Mouse (Mus musculus): ENCODE measurements around the gene Gm6370. TPM values are rescaled to one million over a fixed set of nuclear protein-coding genes. Genes with fewer than 3 reads are reported as not detected.
"Not testable (repeated sequence)": the region's sequence is repeated elsewhere in the genome, so short reads cannot be mapped to it uniquely, and the experiment has no call there.

The Gm6370 gene
- polyA plus RNA-seq, 1 experiment from 2014 or later: not detected

- no peak for ATAC-seq (ENCODE audit: low FRiP score, low TSS enrichment)
- no peak overlapping the region for H3K4me2 ChIP-seq (replicated peaks; ENCODE audit: low read depth, low read length)
- H3K4me3 ChIP-seq (ENCODE audit: low read length): no peak overlapping the region
- H3K9me3 ChIP-seq (ENCODE audit: control insufficient read depth, low read length): no peaks in the 10 kb centered on the region
- no peaks in the 10 kb centered on the region for H3K27me3 ChIP-seq (ENCODE audit: control insufficient read depth, insufficient read depth, low read length)
- WGBS: 85% methylated on average over 5 of the region's 5 CpGs
- H3K36me3 ChIP-seq (ENCODE audit: control insufficient read depth, insufficient read depth, low read length): no peaks in the 10 kb centered on the region
- no peaks in the 10 kb centered on the region for H3K4me1 ChIP-seq (ENCODE audit: control insufficient read depth, insufficient read depth, low read length)
- no peak overlapping the region for H3K27ac ChIP-seq (ENCODE audit: low read depth, low read length)
- H3K9ac ChIP-seq (ENCODE audit: low read depth, low read length): no peak overlapping the region
Measured at GRCm38 (mm10) chr5:146471311-146471710, 19.9 kb upstream of the Gm6370 start.

- Histone ChIP-seq H3K27ac (ENCODE audit: low read depth, low read length) (no peak overlapping the region), H3K9me3 (ENCODE audit: control insufficient read depth, low read length) (no peaks in the 10 kb centered on the region), H3K36me3 (ENCODE audit: control insufficient read depth, insufficient read depth, low read length) (no peaks in the 10 kb centered on the region), H3K4me2 (replicated peaks; ENCODE audit: low read depth, low read length) (no peak overlapping the region), H3K4me3 (ENCODE audit: low read length) (no peak overlapping the region), H3K9ac (ENCODE audit: low read depth, low read length) (no peak overlapping the region), H3K4me1 (ENCODE audit: control insufficient read depth, insufficient read depth, low read length) (no peaks in the 10 kb centered on the region), H3K27me3 (ENCODE audit: control insufficient read depth, insufficient read depth, low read length) (no peaks in the 10 kb centered on the region)
- ATAC-seq (ENCODE audit: low FRiP score, low TSS enrichment): no peak
- WGBS: 90% methylated on average over 12 of the region's 12 CpGs
Measured at GRCm38 (mm10) chr5:146471821-146472220, 19.3 kb upstream of the Gm6370 start.

DNA sequence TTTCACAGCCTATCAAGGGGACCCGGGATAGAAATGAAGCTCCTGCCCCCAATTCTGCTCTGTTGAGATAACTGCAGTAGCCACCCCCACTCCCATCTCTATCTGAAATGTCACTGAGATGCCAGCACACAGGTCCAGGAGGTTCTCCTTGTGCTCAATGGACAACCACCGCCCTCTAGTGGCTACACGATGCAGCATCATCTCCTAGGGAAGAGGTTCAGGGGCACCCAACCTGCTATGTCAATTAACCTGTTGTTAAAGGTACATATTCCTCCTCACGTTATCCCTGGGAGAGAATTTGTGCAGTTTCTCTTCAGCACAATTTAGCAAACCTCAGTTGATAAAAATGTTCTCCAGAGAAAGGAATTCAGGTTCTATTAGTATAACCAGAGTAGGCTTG lies 11.6 kb upstream of the Gm6370 start:
- not testable (repeated sequence) for H3K4me2 ChIP-seq (replicated peaks; ENCODE audit: low read depth, low read length); ATAC-seq (ENCODE audit: low FRiP score, low TSS enrichment); H3K9ac ChIP-seq (ENCODE audit: low read depth, low read length); H3K27ac ChIP-seq (ENCODE audit: low read depth, low read length); H3K9me3 ChIP-seq (ENCODE audit: control insufficient read depth, low read length); H3K4me3 ChIP-seq (ENCODE audit: low read length); H3K36me3 ChIP-seq (ENCODE audit: control insufficient read depth, insufficient read depth, low read length); H3K4me1 ChIP-seq (ENCODE audit: control insufficient read depth, insufficient read depth, low read length); H3K27me3 ChIP-seq (ENCODE audit: control insufficient read depth, insufficient read depth, low read length)
- 11% methylated on average over 4 of the region's 4 CpGs for WGBS

DNA sequence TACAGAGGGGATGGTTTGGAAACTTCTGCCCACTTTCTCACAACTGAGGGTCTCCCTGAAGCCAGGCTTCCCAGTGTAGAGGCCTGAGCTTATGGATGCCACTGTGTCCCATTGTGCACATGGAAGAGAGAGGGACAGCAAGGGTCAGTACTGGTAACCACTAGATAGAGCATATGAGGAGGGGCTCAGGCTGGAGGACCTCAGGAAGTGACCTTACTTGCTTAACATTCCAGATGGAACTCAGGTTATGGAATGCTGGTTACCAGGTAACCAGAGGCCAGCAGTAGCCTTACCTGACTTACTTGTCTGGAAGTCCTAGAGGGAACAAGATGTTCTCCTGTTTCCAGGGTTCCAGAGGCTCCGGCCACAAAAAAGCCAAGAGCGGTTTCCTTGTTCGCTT lies 9.5 kb upstream of the Gm6370 start, which contains the start of gene Gm6408:
Gene Gm6408, plus strand, starts transcription at position 301 of the 400 bp plus-strand sequence.
- not testable (repeated sequence) for ATAC-seq (ENCODE audit: low FRiP score, low TSS enrichment); H3K27me3 ChIP-seq (ENCODE audit: control insufficient read depth, insufficient read depth, low read length); H3K9me3 ChIP-seq (ENCODE audit: control insufficient read depth, low read length); H3K36me3 ChIP-seq (ENCODE audit: control insufficient read depth, insufficient read depth, low read length); H3K9ac ChIP-seq (ENCODE audit: low read depth, low read length); H3K4me2 ChIP-seq (replicated peaks; ENCODE audit: low read depth, low read length); H3K4me3 ChIP-seq (ENCODE audit: low read length); H3K27ac ChIP-seq (ENCODE audit: low read depth, low read length); H3K4me1 ChIP-seq (ENCODE audit: control insufficient read depth, insufficient read depth, low read length)
- WGBS: no CpG with 5 or more reads among the region's 3 CpGs

- H3K4me2 ChIP-seq (replicated peaks; ENCODE audit: low read depth, low read length); H3K27me3 ChIP-seq (ENCODE audit: control insufficient read depth, insufficient read depth, low read length); H3K27ac ChIP-seq (ENCODE audit: low read depth, low read length); H3K9ac ChIP-seq (ENCODE audit: low read depth, low read length); H3K4me1 ChIP-seq (ENCODE audit: control insufficient read depth, insufficient read depth, low read length); ATAC-seq (ENCODE audit: low FRiP score, low TSS enrichment); H3K36me3 ChIP-seq (ENCODE audit: control insufficient read depth, insufficient read depth, low read length); H3K9me3 ChIP-seq (ENCODE audit: control insufficient read depth, low read length); H3K4me3 ChIP-seq (ENCODE audit: low read length): not testable (repeated sequence)
- 12% methylated on average over 3 of the region's 4 CpGs for WGBS
Measured at GRCm38 (mm10) chr5:146488959-146489358, 2.2 kb upstream of the Gm6370 start.

- H3K36me3 ChIP-seq (ENCODE audit: control insufficient read depth, insufficient read depth, low read length); H3K4me3 ChIP-seq (ENCODE audit: low read length); H3K4me1 ChIP-seq (ENCODE audit: control insufficient read depth, insufficient read depth, low read length); H3K27ac ChIP-seq (ENCODE audit: low read depth, low read length); H3K9me3 ChIP-seq (ENCODE audit: control insufficient read depth, low read length); H3K4me2 ChIP-seq (replicated peaks; ENCODE audit: low read depth, low read length); ATAC-seq (ENCODE audit: low FRiP score, low TSS enrichment); H3K27me3 ChIP-seq (ENCODE audit: control insufficient read depth, insufficient read depth, low read length); H3K9ac ChIP-seq (ENCODE audit: low read depth, low read length): not testable (repeated sequence)
- no CpG with 5 or more reads among the region's 5 CpGs for WGBS
Measured at GRCm38 (mm10) chr5:146502099-146502498, 10.9 kb downstream of the Gm6370 start, which contains the start of gene 4930449I24Rik. Gene 4930449I24Rik, plus strand, starts transcription at chr5:146502399.

DNA sequence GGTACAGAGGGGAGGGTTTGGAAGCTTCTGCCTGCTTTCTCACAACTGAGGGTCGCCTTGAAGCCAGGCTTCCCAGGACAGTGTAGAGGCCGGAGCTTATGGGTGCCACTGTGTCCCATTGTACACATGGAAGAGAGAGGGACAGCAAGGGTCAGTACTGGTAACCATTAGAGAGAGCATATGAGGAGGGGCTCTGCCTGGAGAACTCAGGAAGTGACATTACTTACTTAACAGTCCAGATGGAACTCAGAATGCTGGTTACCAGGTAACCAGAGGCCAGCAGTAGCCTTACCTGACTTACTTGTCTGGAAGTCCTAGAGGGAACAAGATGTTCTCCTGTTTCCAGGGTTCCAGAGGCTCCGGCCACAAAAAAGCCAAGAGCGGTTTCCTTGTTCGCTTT lies 22.7 kb downstream of the Gm6370 start, which contains the start of gene Gm3402:
Gene Gm3402, plus strand, starts transcription at position 301 of the 400 bp plus-strand sequence.
- not testable (repeated sequence) for H3K4me2 ChIP-seq (replicated peaks; ENCODE audit: low read depth, low read length); ATAC-seq (ENCODE audit: low FRiP score, low TSS enrichment); H3K4me3 ChIP-seq (ENCODE audit: low read length); H3K27ac ChIP-seq (ENCODE audit: low read depth, low read length); H3K9ac ChIP-seq (ENCODE audit: low read depth, low read length); H3K36me3 ChIP-seq (ENCODE audit: control insufficient read depth, insufficient read depth, low read length); H3K4me1 ChIP-seq (ENCODE audit: control insufficient read depth, insufficient read depth, low read length); H3K9me3 ChIP-seq (ENCODE audit: control insufficient read depth, low read length); H3K27me3 ChIP-seq (ENCODE audit: control insufficient read depth, insufficient read depth, low read length)
- no CpG with 5 or more reads among the region's 5 CpGs for WGBS

GRCm38 (mm10) chr5:146525501-146525900 lies 34.3 kb downstream of the Gm6370 start, which contains the start of gene Gm3404:
Gene Gm3404, plus strand, starts transcription at chr5:146525801.
- WGBS: 100% methylated on average over 3 of the region's 3 CpGs
- H3K36me3 ChIP-seq (ENCODE audit: control insufficient read depth, insufficient read depth, low read length); H3K9me3 ChIP-seq (ENCODE audit: control insufficient read depth, low read length); H3K27me3 ChIP-seq (ENCODE audit: control insufficient read depth, insufficient read depth, low read length); H3K4me1 ChIP-seq (ENCODE audit: control insufficient read depth, insufficient read depth, low read length); ATAC-seq (ENCODE audit: low FRiP score, low TSS enrichment); H3K4me3 ChIP-seq (ENCODE audit: low read length); H3K27ac ChIP-seq (ENCODE audit: low read depth, low read length); H3K9ac ChIP-seq (ENCODE audit: low read depth, low read length); H3K4me2 ChIP-seq (replicated peaks; ENCODE audit: low read depth, low read length): not testable (repeated sequence)

DNA sequence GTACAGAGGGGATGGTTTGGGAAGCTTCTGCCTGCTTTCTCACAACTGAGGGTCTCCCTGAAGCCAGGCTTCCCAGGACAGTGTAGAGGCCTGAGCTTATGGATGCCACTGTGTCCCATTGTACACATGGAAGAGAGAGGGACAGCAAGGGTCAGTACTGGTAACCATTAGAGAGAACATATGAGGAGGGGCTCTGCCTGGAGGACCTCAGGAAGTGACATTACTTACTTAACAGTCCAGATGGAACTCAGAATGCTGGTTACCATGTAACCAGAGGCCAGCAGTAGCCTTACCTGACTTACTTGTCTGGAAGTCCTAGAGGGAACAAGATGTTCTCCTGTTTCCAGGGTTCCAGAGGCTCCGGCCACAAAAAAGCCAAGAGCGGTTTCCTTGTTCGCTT lies 46.2 kb downstream of the Gm6370 start, which contains the start of gene Gm3409:
Gene Gm3409, plus strand, starts transcription at position 301 of the 400 bp plus-strand sequence.
- not testable (repeated sequence) for H3K36me3 ChIP-seq (ENCODE audit: control insufficient read depth, insufficient read depth, low read length); H3K4me1 ChIP-seq (ENCODE audit: control insufficient read depth, insufficient read depth, low read length); H3K4me3 ChIP-seq (ENCODE audit: low read length); H3K9ac ChIP-seq (ENCODE audit: low read depth, low read length); H3K27ac ChIP-seq (ENCODE audit: low read depth, low read length); H3K27me3 ChIP-seq (ENCODE audit: control insufficient read depth, insufficient read depth, low read length); H3K9me3 ChIP-seq (ENCODE audit: control insufficient read depth, low read length); ATAC-seq (ENCODE audit: low FRiP score, low TSS enrichment); H3K4me2 ChIP-seq (replicated peaks; ENCODE audit: low read depth, low read length)
- 92% methylated on average over 2 of the region's 3 CpGs for WGBS
